Mouse (Mus musculus) cerebellum, adult 11-12 months (tissue): Measurements from ENCODE around the gene Auts2.
A peak's percentile ranks its signal among the peaks of the same experiment; 100 is the strongest.

Experiments used
- DNase-seq: peaks from one replicate; pipeline ENCODE4 v3.0.0; 2022

The Auts2 gene

DNA sequence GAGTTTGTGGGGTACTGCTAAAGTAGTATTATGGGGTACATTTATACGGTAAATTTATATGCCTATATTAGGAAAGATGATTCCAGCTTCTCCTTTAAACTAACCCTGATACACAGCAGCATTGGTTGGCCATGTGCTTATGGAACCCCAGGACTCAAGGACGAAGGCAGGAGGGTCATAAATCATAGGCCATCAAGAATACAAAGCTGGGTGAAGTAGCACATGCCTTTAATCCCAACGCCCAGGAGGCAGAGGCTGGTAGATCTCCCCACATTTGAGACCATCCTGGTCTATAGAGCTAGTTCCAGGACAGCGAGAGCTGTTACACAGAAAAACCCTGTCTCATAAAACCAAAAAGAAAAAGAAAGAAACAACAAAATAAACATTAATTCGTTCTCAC lies 307.7 kb downstream of the Auts2 start:
- no peak for DNase-seq

DNA sequence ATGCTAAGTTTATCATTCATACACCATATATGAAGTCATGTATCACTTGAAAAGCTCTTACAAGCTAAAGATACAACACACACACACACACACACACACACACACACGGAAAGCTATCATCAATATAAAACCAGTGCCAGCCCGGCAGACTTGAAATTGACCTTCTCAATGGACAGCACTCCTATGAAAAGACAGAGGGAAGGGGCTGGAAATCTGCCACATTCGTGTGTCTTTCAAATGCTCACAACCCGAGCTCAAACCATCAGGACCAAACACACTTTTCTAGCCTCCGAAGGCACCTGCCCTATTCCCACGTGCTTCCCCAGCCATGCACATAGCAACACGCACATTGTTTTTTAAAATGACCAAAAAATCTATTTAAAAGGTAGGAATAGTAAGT lies 308.7 kb downstream of the Auts2 start:
- no peak for DNase-seq

DNA sequence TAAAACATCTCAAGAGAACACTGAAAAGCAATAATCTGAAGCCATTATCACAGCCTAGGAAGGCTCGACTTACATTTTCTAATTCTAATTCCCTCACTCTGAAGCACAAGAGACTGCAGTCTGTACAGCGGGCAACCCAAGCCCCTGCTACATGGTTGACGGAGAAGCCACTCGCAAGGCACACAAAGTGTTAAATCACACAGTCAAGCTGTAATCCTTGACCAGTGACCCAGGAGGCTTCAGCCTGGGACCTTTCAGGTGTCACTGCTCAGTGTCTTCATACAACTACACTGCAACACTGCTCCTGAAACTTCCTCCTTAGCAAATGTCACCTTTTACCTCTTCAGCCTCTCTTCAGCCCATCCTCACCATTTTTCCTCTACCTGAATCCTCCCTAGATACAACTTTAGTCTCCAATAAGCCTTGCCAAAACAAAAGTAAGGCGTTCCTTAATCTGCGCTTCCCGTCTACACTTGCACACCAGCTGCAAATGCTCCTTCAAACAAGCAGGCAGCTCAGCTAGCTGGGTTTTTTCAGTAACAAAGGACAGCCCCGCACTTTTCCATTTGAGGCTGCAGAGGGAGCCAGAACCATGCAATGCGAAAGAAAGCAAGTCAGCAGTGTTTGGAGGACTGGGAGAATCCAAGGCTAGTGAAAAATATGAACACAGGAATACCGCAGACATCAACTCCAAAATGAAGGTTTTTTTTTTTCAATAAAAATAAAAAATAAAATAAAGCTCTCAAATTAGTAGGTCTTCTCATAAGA lies 311.7 kb downstream of the Auts2 start:
- peak; percentile 64 for DNase-seq

DNA sequence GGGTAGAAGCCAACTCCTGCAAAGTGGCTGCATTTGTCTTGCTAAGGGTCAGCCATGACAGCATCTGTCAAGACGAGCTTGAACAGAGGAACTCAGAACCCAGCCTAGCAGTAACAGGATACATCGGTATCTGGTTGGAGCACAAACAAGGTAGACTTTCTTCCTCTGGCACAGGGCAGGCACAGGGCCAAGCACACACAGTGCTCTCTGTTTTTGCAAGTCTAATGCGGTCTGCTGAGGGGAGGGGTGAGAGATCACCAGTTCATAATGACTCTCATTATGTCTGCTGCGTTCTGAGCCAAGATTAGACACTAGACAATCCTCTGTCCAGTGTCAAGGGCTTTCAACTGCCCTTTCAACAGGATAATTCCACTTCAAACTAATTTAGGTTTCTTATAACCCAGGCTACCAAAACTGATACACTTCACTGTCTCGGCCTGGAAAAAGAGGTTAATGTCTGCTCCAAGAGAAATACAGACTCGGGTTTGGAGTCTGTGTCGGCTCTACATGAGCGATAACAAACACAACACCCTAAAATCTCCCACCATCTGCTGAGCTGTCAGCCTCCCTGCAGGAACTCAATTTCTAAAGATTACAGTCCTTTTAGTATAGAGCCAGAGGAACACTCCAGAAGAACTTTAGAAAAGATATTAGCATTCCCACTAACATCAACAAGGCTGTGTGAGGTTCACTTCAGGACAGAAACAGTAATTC lies 313.3 kb downstream of the Auts2 start:
- DNase-seq = peak; percentile 65

DNA sequence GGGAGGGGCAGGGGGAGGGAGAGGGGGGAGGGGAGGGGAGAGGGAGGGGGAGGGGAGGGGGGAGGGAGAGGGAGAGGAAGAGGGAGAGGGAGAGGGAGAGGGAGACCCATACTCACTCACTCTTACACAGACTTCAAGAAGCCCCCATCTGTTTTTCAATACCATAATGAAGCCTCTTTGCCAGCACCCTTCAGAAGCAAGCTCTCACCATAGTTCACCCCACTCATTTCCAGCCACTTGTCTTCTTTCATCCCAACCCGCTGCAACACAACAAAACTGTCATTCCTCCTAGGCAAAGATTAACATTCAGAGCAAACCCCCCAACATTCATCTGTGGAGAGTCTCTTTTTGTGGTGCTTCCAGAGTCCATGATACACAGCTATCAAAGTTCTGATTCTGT lies 314.1 kb downstream of the Auts2 start:
- DNase-seq = no peak

DNA sequence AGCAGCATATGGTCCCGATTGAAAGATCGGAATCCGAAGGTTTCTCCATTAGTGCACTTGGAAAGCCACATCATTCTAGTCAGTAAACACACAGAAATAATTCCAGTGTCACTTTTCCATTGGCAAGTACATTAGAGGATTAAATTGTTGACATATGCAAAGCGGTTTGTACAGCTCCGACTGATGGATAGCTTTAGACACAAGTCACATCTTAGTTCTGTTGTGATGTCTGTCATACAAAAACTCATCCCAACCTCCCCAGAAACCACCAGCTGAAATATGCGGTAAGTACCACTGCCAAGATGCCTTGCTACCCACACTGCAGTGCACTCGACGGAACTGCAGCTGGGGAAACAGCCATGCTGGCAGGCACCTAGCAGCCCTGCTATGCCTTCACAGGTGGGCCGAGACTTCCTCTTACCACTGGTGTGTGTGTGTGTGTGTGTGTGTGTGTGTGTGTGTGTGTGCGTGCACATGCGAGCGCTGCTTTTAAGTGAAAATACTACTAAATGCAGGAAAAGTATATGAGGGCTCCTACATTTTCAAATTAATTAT lies 322.7 kb downstream of the Auts2 start:
- DNase-seq = no peak

DNA sequence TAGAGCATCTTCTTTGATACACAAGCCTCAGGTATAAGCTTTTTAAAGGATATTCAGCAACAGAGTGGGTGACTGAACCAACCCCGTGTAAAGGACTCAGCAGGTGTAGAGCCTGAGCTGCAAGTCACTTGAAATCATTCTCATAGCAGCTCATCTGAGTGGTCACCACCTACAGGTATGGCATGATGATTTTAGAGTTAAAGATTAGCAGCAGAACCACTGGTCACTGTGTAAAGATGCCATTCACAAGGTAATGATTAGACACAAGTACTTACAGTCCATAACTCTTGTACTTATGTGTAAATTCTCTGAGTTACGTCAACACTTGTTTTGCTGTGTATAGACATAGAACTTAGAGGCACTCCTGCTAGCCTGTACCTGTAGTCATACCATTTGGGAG lies 327.0 kb downstream of the Auts2 start:
- DNase-seq = no peak

DNA sequence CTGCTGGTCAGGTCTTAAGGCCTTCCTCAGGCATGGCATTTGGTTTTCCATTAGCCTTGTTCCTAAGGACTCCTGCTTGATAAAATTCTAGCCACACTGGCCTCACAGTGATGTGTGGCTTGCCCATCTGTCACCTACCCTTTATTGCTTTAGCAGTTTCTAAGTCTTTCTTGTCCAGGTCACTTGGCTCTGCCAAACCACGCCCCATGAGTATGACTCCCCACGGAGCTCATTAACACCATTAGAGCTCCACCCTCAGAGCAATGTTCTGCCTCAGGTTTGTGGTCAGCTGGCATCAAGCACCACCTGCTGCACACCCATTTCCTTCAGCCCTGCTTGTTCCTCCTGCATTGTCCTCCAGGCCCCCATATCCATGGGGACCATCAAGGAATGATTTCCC lies 330.7 kb downstream of the Auts2 start:
- peak; percentile 70 for DNase-seq

DNA sequence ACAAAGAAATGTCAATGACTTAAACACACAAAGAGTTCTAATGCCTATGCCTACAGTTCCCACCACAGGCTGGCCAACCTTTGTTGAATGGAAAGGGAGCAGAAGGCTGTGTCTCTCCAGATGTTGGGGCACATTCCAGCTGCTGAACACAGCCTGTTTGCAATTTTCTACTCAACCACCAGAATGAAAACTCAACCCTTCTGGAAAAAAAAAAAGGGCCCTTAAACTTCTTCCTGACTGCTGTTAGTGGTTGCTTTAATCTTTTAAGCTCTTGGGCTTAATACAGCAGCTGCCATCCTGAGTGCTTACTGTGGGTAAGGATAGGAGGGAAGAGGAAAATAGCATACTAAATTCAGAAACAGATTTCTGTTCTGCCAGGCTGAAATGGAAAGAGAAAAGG lies 333.4 kb downstream of the Auts2 start:
- no peak for DNase-seq

DNA sequence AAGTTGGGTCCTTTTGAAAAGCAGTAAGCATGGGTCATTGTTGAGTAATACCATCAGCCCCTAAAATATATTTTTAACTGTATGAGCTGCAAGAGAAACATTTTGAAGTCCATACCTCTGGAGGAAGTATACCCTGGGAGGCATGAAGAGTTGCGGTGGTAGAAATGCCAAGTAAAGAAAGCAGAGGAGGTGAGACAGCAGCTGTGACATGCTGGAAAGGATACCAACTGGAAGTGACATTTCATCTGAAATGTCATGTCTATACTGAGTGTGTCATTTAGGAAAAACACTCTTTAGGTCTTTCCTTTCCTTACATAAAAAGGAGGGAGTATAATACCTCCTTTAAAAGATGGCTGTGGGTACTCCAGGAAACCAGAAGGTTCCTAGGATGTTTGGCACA lies 336.9 kb downstream of the Auts2 start:
- no peak for DNase-seq

DNA sequence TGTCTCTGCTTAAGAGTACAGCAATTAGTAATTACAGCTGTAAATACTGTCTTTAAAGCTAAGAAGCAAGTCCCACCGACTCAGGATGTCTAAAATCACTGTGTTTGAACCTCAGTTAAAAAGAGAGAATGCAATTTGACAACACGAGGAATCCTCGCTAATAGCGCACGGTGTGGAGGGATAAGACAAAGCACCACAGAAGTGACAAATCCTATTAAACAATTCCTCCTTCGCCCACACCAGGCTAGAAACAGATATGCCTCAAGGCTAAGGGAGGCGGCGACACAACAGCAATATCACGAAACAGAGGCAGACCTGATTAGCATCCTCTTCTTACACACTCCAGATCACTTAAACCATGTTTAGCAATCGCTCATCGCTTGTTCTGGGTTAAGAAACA lies 339.3 kb downstream of the Auts2 start:
- no peak for DNase-seq

DNA sequence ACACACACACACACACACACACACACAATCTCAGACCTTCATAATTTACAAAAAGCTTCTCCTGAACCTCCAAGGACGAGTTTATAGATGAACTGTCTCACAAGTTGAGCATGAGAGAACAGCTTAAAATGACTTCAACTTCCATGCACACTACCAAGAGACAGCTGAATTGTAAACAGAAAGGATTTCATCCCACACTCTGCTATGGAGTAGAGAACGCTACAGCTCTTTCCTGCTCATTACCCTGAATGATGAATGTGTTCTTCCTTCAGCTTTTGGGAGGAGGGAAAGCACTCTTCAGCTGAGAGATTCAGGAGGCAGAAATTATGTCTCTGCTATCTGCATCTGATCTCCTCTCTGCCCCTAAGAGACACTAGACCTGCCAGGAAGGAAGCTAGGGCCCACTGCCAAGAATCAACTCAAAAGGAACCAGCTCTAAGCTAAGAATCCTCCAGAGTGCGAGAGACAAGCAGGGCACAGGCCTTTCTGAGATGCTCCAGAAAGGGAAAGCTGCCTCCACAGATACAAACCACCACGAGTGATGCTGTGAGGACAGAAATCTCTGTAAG lies 342.0 kb downstream of the Auts2 start:
- DNase-seq = peak; percentile 18

DNA sequence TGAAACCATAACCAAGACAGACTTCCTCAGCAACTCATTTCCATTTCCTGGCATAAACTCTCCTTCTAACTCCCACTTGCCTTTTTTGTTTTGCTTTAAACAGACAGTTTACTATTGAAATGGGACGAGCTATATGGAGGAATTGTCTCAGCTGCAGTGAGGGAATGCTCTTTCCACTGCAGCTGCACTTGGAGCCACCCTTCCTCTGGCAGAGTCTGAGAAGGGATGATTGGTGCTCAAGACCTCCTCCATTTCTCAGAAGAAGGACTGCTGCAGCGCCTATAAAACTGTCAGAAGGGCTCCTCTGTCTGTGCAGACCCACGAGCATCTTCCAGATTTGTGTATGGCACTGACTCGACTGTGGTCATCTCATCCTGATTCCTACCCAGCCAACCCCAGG lies 342.5 kb downstream of the Auts2 start:
- DNase-seq = no peak

DNA sequence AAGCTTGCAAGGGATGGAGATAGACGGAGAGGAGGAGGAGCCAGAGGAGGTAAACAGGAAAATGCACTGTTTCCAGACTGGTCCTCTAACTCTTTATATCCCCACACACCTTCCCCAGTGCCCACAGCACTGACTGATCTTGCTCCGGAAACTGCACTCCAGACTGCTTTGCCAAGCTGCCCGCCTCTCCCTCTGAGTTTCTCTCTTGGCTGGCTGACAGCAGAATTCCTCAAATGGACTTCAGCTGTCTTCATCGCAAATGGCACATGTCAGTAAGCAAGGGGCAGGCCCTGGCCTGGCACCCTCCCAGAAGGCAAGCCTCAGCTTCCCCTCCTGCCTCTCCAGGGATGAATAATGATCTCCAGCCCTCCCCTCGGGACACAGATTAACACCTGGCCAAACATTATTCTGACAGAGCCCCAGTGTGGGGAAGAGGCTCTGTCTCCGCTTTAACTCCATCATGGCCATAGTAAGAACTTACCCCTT lies 348.1 kb downstream of the Auts2 start:
- peak; percentile 35 for DNase-seq

DNA sequence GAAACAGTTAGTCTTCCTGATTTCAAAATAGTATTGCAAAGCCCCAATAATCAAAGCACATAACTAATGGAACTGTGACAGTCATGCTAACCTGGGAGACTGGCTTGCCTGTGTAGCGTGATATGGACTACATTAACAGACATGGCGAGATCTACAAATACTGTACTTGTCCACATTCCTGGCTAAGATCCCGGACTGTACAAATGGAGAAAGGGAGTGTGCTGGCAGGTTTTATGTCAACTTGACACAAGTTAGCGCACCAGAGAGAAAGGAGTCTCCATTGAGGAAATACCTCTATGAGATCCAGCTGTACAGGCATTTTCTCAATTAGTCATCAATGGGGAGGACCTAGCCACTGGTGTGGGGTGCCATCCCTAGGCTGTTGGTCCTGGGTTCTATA lies 353.0 kb downstream of the Auts2 start:
- no peak for DNase-seq

DNA sequence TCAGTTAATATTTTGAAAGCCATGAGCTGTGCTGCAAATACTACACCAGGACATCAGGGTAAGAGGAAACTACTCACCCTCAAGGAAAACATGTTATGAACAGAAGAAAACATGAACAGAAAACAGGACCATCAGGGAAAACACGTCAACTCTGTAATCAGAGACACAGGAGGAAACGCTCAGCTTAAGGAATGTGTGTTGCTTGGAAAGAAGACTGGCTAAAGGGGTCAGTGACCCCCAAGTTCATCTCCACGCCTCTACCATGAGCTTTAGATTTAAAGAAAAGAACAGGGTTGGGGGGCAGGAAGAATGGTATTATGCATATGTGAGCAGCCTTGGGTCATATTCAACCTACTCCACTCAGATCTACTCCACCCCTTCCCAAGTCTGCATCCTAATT lies 356.5 kb downstream of the Auts2 start:
- no peak for DNase-seq

DNA sequence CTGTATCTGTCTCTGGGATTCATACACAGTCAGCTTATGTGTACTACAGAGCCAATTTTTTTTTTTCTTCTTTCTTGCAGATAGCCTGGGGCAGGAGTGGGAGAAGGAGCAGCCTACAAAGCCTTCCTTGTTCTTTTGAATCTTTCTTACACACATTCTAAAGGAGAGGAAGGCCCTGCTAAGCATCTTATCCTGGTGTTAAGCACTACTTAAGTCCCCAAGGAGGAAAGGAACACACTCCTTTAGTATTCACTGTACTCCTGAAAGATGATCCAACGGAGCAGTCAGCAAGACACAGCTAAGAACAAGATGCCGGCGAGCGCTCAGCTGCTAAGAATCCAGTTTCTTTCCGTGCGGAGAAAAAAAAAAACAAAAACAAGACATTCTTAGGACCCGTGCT lies 356.9 kb downstream of the Auts2 start:
- no peak for DNase-seq

DNA sequence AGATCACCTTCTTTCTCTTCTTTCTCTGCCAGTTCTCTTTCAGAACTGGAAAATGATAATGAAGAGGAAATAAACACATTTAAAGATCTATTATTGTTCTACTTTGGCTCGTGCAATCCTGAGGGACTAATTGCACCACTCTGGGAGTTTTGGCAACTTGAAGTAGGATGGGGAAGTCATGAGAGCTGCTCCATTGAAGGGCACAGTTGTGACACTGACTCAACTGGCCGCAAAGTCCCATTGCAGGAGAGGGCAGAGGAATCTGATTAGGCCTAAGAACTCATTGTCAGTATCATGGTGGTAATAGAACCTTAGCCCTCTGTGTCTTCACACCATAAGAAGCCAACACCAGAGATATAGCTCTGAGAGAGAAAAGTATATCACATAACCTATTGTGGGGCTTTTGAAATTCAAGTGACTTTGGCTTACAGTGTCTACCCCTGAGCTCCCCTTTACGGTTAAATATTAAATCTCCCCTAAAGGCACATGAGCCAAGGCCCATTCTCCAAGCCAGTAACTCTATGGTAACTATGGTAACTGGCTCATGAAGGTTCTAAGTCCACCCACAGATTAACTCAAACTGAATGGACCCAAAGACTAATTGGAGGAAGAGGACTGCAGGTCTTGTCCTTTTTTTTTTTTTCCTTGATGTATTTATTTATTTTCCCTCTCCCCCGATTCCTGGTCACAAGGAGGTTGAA lies 358.6 kb downstream of the Auts2 start:
- DNase-seq = no peak

DNA sequence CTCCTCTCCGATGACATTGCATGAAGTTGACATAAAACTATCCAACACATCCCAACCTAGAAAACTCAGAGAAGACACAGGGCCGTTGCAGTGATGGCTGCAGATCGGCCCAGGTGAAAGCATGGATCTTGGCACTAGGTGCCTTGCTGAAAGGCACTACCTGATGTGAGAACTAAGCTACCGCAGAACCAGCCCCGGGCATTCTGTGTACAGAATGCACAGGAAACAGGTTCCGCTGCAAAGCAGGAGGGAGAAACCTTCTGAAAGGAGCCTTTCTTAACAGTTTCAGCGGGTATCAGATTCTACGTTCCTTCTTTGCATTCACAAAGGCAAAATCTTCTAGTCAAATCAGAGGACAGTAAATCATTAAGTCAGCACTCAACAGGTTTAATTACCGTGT lies 361.1 kb downstream of the Auts2 start:
- no peak for DNase-seq

DNA sequence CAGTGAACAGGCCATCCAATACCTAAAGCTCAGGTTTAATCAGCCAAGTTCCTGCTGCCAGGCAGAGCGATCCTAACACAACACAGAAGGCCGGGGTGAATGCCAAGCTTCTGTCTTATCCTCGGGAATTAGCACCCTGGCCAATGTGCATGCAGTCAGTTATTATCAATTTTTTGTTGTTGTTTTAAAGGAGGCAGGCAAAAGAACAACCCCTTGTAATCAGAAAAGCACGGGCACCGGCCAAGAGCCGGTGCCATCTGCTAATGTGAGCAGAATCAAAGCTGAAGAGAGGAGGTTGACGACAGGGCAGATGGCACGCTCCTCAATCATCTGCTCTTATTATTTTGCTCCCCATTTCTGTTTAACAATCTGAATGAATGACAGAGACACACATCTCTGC lies 373.1 kb downstream of the Auts2 start:
- peak; percentile 81 for DNase-seq

DNA sequence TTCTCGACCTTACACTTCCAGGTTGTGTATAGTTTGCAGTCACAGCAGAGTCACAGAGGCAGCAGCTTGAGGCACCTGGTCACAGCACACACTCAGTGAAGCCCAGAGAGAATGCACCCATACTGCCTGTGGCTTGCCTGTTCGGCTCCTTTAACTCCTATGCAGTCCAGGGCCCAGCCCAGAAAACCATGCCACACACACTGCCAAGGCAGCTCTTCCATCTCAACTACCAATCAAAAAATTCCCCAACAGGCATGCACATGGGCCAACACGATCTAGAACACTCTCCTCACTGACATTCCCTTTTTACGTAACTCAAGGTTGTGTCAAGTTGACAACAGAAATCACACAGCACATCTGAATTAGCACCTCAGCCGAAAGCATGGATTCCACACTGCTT lies 374.3 kb downstream of the Auts2 start:
- DNase-seq = no peak

DNA sequence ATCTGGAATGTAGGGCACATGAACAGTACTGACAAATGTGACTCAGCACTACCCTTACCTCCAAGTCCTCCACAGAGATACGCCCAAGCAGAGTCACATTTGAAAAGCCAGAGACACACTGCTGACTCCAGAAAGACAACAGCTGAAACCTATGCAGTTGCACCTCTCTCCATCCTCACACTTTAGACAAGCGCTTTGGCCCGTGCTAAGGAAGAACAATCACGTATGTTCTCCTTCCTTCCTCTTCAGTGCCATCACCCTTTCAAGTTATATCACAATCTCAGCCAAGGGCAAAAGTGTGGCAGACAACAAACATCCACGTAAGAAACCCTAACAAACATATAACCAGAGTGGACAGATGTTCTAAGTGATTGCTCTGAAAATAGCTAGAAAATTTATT lies 374.9 kb downstream of the Auts2 start:
- no peak for DNase-seq

DNA sequence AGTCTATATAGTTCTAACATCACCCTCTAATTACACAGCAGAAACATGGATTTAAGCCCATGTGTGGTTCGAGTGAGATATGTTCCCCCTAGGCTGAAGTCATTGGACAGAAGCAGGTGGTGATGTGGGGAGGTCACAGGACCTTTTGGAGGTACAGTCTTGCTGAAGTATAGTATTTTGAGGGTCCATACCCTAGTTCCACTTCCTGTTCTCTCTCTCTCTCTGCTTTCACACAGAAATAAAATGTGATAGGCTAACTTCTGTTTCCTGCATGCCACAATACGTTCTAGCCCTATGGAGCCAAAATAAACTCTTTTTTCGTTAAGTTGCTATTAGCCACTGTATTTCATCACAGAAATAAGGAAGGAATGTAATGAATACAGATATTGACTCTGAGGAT lies 376.6 kb downstream of the Auts2 start:
- DNase-seq = no peak
